Mouse (Mus musculus) liver, adult 2 months (tissue): ENCODE data around the gene Sphk2.

ENCODE experiments used
- CTCF ChIP-seq: fragments of 200-500 bp; IDR thresholded peaks from 2 replicates; pipeline ENCODE4 v1.5.1; 2011; ENCODE audit warnings: low read depth, low read length, control low read depth
- POLR2A ChIP-seq: fragments of 200-500 bp; IDR thresholded peaks from 2 replicates; pipeline ENCODE4 v1.6.1; 2011; ENCODE audit warnings: low read length, control low read depth; ENCODE audit not compliant: insufficient read depth; ENCODE audit errors: extremely low read depth

DNA sequence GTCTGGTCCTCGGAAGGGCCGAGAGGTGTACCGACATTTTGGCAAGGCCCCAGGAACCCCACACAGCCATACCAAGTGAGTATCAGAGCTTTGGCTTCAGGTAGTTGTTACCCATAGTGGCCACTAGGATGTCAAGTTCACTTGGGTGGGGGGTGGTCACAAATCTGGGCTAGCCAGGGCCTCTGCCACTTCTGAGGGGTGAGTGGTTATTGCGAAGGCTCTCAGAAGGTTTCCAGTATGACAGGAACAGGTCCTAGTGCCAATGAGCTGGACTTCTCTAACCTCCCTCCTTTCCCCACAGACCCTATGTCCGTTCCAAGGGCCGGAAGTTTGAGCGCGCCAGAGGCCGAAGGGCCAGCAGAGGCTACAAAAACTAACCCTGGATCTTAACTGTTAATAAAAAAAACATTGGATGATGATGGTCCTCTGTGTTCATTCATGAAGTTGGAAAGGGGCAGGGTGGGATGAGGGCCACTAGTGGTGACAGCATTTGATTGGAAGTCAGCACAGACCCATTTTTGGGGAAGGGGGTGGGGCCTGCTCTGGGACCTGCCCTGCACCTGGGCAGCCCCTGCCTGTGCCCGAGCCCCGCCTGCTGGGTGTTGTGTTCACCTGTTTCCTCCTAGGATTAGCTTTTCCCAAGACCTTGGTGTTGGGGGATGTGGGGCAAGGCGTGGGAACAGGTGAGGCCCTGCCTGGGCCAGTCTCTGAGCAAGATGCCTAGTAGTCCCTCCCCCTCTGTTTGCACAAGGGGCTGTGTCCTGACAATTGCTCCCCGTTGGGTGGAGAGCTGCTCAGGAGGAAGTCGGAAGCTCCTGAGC is 2.8 kb upstream of the Sphk2 start, which contains the start of gene Fam83e:
- TF ChIP-seq POLR2A (no peak), CTCF (peak; percentile 18; the same call in 1 of the 2 replicates)
